Mouse (Mus musculus) neural tube, embryonic 12.5 days (tissue): ENCODE data around the gene Slc25a14. TPM values are rescaled to one million over a fixed set of nuclear protein-coding genes. Genes with fewer than 3 reads are reported as not detected.

Source experiments
- ATAC-seq: fragments of 200-750 bp; cut with Nextera tagmentation; 2 replicates; pipeline ENCODE4 v1.8.0; 2017; ENCODE audit warnings: low read depth, mild to moderate bottlenecking, moderate TSS enrichment, moderate library complexity; ENCODE audit not compliant: low FRiP score
- H3K27ac ChIP-seq: fragments of 300-500 bp; sonication (generic); 2 replicates; pipeline ENCODE4 v1.5.1; 2016
- H3K27me3 ChIP-seq: fragments of 300-500 bp; sonication (generic); replicated peaks from 2 replicates; pipeline ENCODE4 v1.6.1; 2016; ENCODE audit warnings: mild to moderate bottlenecking
- H3K36me3 ChIP-seq: fragments of 300-500 bp; sonication (generic); 2 replicates; pipeline ENCODE4 v1.6.1; 2016; ENCODE audit warnings: mild to moderate bottlenecking
- H3K4me1 ChIP-seq: fragments of 300-500 bp; sonication (generic); 2 replicates; pipeline ENCODE4 v1.6.1; 2016
- H3K4me2 ChIP-seq: fragments of 300-500 bp; sonication (generic); replicated peaks from 2 replicates; pipeline ENCODE4 v1.6.1; 2016; ENCODE audit warnings: mild to moderate bottlenecking
- H3K4me3 ChIP-seq: fragments of 300-500 bp; sonication (generic); 2 replicates; pipeline ENCODE4 v1.5.1; 2016
- H3K9ac ChIP-seq: fragments of 300-500 bp; sonication (generic); 2 replicates; pipeline ENCODE4 v1.6.1; 2016; ENCODE audit warnings: mild to moderate bottlenecking
- H3K9me3 ChIP-seq: fragments of 300-500 bp; sonication (generic); 2 replicates; pipeline ENCODE4 v1.6.1; 2016; ENCODE audit warnings: mild to moderate bottlenecking
- WGBS: fragments of 180-500 bp; shearing (Covaris S2); methylation state at CpG from one replicate; pipeline ENCODE4 v1.1.7; 2016; 5-methylcytosine and 5-hydroxymethylcytosine counted together
- microRNA-seq: library from miRNA; unstranded; fragments of <30 nt; microRNA quantifications from one replicate; pipeline ENCODE4, GENCODE M21; 2017
- polyA plus RNA-seq: library from polyadenylated mRNA; unstranded; fragments of >200 nt; fragmentation: Nextera tagmentation; extraction: Ambion mirVana; gene quantifications from 2 replicates; pipeline ENCODE4 v1.2.1, GENCODE M21; 2016

Slc25a14 gene
- polyA plus RNA-seq, 1 experiment from 2014 or later: 29.4 TPM

DNA sequence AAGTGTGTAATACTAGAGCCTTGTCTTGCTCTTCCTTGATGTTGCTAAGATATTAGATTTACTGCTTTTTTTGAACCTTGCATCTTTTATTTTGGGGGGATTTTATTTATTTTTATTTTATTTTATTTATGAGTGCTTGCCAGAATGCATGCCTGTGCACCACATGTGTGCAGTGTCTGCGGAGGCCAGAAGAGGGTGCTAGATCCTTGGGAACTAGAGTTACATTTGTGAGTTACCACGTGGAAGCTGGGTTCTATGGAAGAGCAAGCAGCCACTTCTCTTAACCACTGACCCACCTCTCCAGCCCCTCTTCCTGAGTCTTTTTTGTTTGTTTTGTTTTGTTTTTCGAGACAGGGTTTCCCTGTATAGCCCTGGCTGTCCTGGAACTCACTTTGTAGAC lies 46.4 kb downstream of the Slc25a14 start:
- no peak for ATAC-seq
- Histone ChIP-seq H3K4me3 (no peak overlapping the region), H3K4me2 (no peak overlapping the region), H3K27ac (no peak overlapping the region), H3K9ac (no peak overlapping the region), H3K9me3 (no peaks in the 10 kb centered on the region), H3K36me3 (no peaks in the 10 kb centered on the region), H3K27me3 (no peaks in the 10 kb centered on the region), H3K4me1 (no peaks in the 10 kb centered on the region)
- WGBS: 71% methylated on average over 3 of the region's 3 CpGs

DNA sequence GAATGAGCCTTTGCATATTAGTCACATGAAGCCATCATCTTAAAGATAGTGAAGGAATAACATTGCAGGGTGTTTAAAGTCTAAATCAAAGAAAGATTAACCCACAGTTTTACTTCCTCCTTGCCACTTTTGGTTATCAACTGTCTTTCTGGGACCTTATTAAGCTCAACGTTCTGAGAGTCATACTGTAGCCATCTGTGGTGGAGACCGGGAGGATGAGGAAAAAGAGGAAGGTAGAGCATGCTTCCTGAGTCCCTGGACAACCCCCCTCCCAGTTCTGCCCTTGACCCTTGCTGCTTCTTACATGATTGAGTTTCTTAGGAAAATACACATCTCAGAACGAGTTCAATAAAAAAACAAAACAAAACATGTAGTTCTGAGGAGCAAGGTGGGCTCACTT lies 48.5 kb downstream of the Slc25a14 start:
- Histone ChIP-seq H3K4me3 (no peak overlapping the region), H3K9me3 (no peaks in the 10 kb centered on the region), H3K4me2 (no peak overlapping the region), H3K27me3 (no peaks in the 10 kb centered on the region), H3K4me1 (no peaks in the 10 kb centered on the region), H3K36me3 (no peaks in the 10 kb centered on the region), H3K27ac (no peak overlapping the region), H3K9ac (no peak overlapping the region)
- ATAC-seq: no peak
- WGBS: 71% methylated on average over 3 of the region's 3 CpGs

DNA sequence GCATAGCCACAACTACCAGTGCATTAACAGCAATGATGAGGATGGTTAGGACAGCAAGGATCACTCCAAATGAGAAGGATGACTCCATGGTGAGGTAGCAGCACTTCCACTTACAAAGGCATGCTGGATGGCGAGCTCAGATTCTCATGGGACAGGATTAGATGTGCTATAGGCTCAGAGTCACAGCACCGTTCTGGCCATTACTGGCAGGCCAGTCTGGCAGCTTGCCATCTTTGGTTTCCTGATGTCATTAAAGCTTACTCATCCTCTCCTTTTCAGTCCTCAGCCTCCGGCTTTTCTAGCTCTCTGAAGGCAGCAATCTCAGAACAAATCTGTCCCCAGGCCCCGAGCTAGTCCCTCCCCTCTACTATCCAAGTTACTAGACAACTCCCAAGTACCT lies 51.0 kb downstream of the Slc25a14 start, which contains the start of gene Gpr119:
Gpr119 (minus strand) TSS at position 308 of the 400 bp plus-strand sequence.
- 67% methylated on average over 4 of the region's 4 CpGs for WGBS
- no peak for ATAC-seq
- H3K4me2 ChIP-seq: no peak within 1 kb of the TSS
- no peaks in the 10 kb centered on the region for H3K4me1 ChIP-seq
- no peak within 1 kb of the TSS for H3K27ac ChIP-seq
- H3K9ac ChIP-seq: no peak within 1 kb of the TSS
- no peaks in the 10 kb centered on the region for H3K36me3 ChIP-seq
- H3K4me3 ChIP-seq: no peak within 1 kb of the TSS
- no peaks in the 10 kb centered on the region for H3K9me3 ChIP-seq
- H3K27me3 ChIP-seq: no peaks in the 10 kb centered on the region

DNA sequence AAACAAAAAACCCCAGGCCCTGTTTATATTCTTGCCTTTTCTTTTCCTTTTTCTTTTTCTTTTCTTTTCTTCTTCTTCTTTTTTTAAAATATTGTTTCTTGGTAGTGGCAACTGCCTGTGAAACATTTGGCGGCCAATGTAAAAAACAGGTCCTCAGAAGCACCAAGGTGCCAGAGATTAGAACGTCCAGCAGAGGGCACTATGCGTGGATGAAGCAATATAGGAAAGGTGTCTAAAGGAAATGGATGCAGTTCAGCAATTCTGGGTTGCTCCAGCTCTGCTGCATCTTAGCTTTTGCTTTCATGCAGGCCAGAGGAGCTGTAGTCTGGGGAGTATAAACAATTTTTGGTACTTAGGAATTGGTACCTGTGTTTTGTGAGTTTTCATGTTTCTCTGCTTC lies 60.2 kb downstream of the Slc25a14 start:
- no peak for ATAC-seq
- H3K27ac ChIP-seq: no peak overlapping the region
- 22% methylated on average over 3 of the region's 3 CpGs for WGBS

DNA sequence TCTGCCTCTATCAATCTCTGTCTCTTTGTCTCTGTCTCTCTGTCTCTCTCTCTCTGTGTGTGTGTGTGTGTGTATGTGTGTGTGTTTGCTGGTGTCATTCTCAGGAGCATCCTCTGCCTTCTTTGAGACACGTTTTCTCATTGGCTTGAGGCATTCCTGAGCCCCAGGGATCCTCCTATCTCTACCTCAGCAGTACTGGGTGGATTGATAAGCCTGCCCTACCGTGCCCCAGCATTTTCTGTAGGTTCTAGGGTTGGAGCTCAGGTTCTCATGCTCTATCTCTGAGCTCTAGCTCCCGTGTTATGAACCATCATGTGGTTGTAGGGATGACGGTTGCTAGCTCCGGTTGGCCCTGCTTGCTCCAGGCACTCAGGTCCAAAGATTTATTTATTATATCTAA lies 60.6 kb downstream of the Slc25a14 start:
- no peaks in the 10 kb centered on the region for H3K36me3 ChIP-seq
- no peak for ATAC-seq
- no peak overlapping the region for H3K4me3 ChIP-seq
- no peak overlapping the region for H3K27ac ChIP-seq
- no peaks in the 10 kb centered on the region for H3K9me3 ChIP-seq
- no peaks in the 10 kb centered on the region for H3K27me3 ChIP-seq
- no peaks in the 10 kb centered on the region for H3K4me1 ChIP-seq
- H3K4me2 ChIP-seq: no peak overlapping the region
- WGBS: 71% methylated on average over 5 of the region's 5 CpGs
- H3K9ac ChIP-seq: no peak overlapping the region

More for the DNA sequence above, 60.2 kb downstream of the Slc25a14 start:
- H3K9ac ChIP-seq: no peak overlapping the region
- H3K4me3 ChIP-seq: no peak overlapping the region
- no peak overlapping the region for H3K4me2 ChIP-seq
- H3K36me3 ChIP-seq: no peaks in the 10 kb centered on the region
- H3K9me3 ChIP-seq: no peaks in the 10 kb centered on the region
- H3K4me1 ChIP-seq: no peaks in the 10 kb centered on the region
- no peaks in the 10 kb centered on the region for H3K27me3 ChIP-seq

DNA sequence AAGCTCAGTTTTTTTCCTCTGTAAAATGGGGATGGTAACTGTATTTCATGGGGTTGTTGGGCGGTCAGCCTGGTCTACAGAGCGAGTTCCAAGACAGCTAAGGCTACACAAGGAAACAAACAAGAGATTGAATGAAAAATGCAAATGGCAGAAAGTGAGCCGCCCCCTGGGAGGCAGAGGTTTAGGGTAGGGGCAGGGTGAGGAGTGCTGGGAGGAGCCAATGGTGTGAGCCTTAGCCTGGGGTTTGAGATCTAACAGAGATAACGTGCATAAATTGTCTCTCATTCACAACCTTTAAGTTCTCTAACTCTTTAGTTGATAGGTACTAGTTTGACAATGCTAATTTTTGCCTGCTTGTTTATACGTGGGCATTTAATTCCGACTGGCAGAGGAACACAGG lies 71.2 kb downstream of the Slc25a14 start:
- H3K9me3 ChIP-seq: no peaks in the 10 kb centered on the region
- no peak overlapping the region for H3K9ac ChIP-seq
- peak; percentile 92 for ATAC-seq
- peak overlapping the region; percentile 46 for H3K4me2 ChIP-seq
- peaks cover 6% of the 10 kb centered on the region; the same call in 1 of the 2 replicates for H3K4me1 ChIP-seq
- H3K27me3 ChIP-seq: no peaks in the 10 kb centered on the region
- no peaks in the 10 kb centered on the region for H3K36me3 ChIP-seq
- WGBS: 19% methylated on average over 6 of the region's 6 CpGs
- no peak overlapping the region for H3K27ac ChIP-seq
- H3K4me3 ChIP-seq: peak overlapping the region; percentile 58

DNA sequence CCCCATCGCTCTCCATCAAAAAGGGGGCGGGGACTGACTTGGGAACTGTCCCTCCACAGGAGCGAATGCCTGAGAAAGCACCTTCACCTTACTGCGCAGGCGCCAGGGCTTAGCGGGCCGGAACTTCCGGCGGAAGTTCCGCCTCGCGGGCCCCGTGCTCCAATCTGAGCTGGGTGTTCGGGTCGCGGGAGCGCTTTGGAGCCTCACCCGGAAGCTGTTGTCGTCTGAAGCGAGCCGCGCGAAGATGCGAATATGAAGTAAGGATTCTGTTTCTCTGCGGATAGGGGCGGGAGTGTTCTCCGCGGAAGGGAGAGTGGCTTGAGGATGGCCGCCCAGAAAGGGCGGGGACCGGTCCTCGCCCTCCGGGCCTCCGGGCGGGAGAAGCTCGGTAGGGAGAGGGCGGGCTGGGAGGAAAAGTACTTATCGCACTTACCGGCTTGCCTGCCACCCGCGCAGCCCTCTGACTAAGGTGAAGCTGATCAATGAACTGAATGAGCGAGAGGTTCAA lies 71.7 kb downstream of the Slc25a14 start, which contains the start of gene Rbmx2:
Rbmx2 (plus strand) TSS at position 141 of the 508 bp plus-strand sequence.
- no peak within 1 kb of the TSS for H3K27ac ChIP-seq
- H3K27me3 ChIP-seq: no peaks in the 10 kb centered on the region
- H3K9ac ChIP-seq: peak within 1 kb of the TSS; percentile 52
- H3K4me1 ChIP-seq: peaks cover 6% of the 10 kb centered on the region; the same call in 1 of the 2 replicates
- peak within 1 kb of the TSS; percentile 58 for H3K4me3 ChIP-seq
- no peaks in the 10 kb centered on the region for H3K36me3 ChIP-seq
- H3K9me3 ChIP-seq: no peaks in the 10 kb centered on the region
- ATAC-seq: peak; percentile 98
- H3K4me2 ChIP-seq: peak within 1 kb of the TSS; percentile 63
- 14% methylated on average over 42 of the region's 42 CpGs for WGBS

DNA sequence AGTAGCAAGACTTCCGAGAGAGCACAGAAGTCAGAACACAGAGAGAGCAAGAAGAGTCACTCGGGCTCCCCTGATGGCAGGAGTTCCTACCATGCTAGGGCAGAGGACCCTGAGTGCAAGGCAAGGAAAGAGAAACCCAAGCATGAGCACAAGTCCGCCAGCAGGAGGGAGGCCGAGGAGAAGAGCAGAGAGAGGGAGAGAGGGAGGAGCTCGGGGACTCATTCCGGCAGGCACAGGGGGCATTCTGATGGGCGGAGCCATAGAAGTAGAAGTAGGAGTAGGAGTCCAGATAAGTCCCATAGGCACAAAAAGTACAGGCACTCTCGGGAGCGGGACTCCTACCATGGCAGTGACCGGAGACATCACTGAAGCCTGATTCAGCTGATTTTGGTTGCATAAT lies 86.5 kb downstream of the Slc25a14 start:
- Histone ChIP-seq H3K36me3 (peaks cover 11% of the 10 kb centered on the region; the same call in 1 of the 2 replicates), H3K9ac (no peak overlapping the region), H3K4me3 (no peak overlapping the region), H3K4me2 (no peak overlapping the region), H3K9me3 (no peaks in the 10 kb centered on the region), H3K27ac (no peak overlapping the region), H3K27me3 (no peaks in the 10 kb centered on the region), H3K4me1 (no peaks in the 10 kb centered on the region)
- ATAC-seq: no peak
- 91% methylated on average over 10 of the region's 10 CpGs for WGBS

Small RNAs within 50 kb of the gene (microRNA-seq; reads per million reads assigned to microRNA genes)
- not detected for gene Gm27828

Other genes with a start within 250 kb of the Slc25a14 start
- gene Elf4, start 160.3 kb upstream of the Slc25a14 start, polyA plus RNA-seq: 1.3 TPM in 2 replicates
- gene Aifm1, start 109.8 kb upstream of the Slc25a14 start, polyA plus RNA-seq: 56.0 and 58.8 TPM in 2 replicates
- 48.7 and 53.6 TPM in 2 replicates for gene Rab33a, start 104.1 kb upstream of the Slc25a14 start, polyA plus RNA-seq
- gene Zfp280c, start 28.9 kb upstream of the Slc25a14 start, polyA plus RNA-seq: 14.2 and 16.4 TPM in 2 replicates
- 0.11 and 0.19 TPM in 2 replicates for gene Gpr119, start 51.1 kb downstream of the Slc25a14 start, polyA plus RNA-seq
- gene Rbmx2, start 71.6 kb downstream of the Slc25a14 start, polyA plus RNA-seq: 17.3 and 23.8 TPM in 2 replicates